Mouse (Mus musculus) kidney, embryonic 15.5 days (tissue): ENCODE results near the gene Phlpp1. TPM values are rescaled to one million over a fixed set of nuclear protein-coding genes. Genes with fewer than 3 reads are reported as not detected.

Experiments
- ATAC-seq: fragments of 200-750 bp; cut with Nextera tagmentation; replicated peaks from 2 replicates; pipeline ENCODE4 v1.8.0; 2017; ENCODE audit warnings: moderate TSS enrichment; ENCODE audit not compliant: low FRiP score
- H3K27ac ChIP-seq: fragments of 300-500 bp; sonication (generic); 2 replicates; pipeline ENCODE4 v1.5.1; 2015; ENCODE audit warnings: mild to moderate bottlenecking, inconsistent platforms
- H3K27me3 ChIP-seq: fragments of 300-500 bp; sonication (generic); 2 replicates; pipeline ENCODE4 v1.6.1; 2015; ENCODE audit warnings: inconsistent platforms
- H3K36me3 ChIP-seq: fragments of 300-500 bp; sonication (generic); 2 replicates; pipeline ENCODE4 v1.6.1; 2015; ENCODE audit warnings: inconsistent platforms
- H3K4me1 ChIP-seq: fragments of 300-500 bp; sonication (generic); 2 replicates; pipeline ENCODE4 v1.6.1; 2015; ENCODE audit warnings: inconsistent platforms
- H3K4me2 ChIP-seq: fragments of 300-500 bp; sonication (generic); 2 replicates; pipeline ENCODE4 v1.6.1; 2015; ENCODE audit warnings: moderate library complexity, mild to moderate bottlenecking, inconsistent platforms
- H3K4me3 ChIP-seq: fragments of 300-500 bp; sonication (generic); replicated peaks from 2 replicates; pipeline ENCODE4 v1.5.1; 2015; ENCODE audit warnings: mild to moderate bottlenecking, inconsistent platforms
- H3K9ac ChIP-seq: fragments of 300-500 bp; sonication (generic); 2 replicates; pipeline ENCODE4 v1.6.1; 2015; ENCODE audit warnings: mild to moderate bottlenecking, inconsistent platforms
- H3K9me3 ChIP-seq: fragments of 300-500 bp; sonication (generic); replicated peaks from 2 replicates; pipeline ENCODE4 v1.6.1; 2016; ENCODE audit warnings: inconsistent platforms
- WGBS: fragments of 180-500 bp; shearing (Covaris S2); methylation state at CpG from one replicate; pipeline ENCODE4 v1.1.7; 2015; ENCODE audit warnings: mixed read lengths; 5-methylcytosine and 5-hydroxymethylcytosine counted together
- polyA plus RNA-seq: library from polyadenylated mRNA; unstranded; fragments of >200 nt; fragmentation: Nextera tagmentation; extraction: Ambion mirVana; gene quantifications from 2 replicates; pipeline ENCODE4 v1.2.1, GENCODE M21; 2015

Gene Phlpp1
- polyA plus RNA-seq, 1 experiment from 2014 or later = 3.5 TPM

DNA sequence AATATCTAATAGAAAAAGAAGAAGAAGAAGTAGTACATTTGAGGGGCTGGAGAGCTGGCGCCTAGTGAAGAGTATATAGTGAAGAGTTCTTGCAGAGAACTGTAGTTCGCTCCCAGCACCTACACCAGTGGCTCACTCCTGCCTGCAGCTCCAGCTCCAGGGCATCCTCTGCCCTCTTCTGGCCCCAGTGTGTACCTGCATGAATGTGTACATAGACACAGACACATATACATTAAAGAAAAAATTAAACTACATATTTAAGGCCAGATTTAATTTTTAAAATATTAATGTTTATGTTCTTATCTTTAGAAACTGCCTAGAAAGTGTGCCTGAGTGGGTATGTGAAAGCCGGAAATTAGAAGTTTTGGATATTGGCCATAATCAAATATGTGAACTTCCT, 175.2 kb downstream of the Phlpp1 start:
- Histone ChIP-seq H3K36me3 (peaks cover 33% of the 10 kb centered on the region; the same call in 1 of the 2 replicates), H3K27ac (no peak overlapping the region), H3K9me3 (no peaks in the 10 kb centered on the region), H3K4me2 (no peak overlapping the region), H3K4me3 (no peak overlapping the region), H3K27me3 (no peaks in the 10 kb centered on the region), H3K4me1 (no peaks in the 10 kb centered on the region), H3K9ac (no peak overlapping the region)
- WGBS = 91% methylated on average over 3 of the region's 3 CpGs
- ATAC-seq = no peak

DNA sequence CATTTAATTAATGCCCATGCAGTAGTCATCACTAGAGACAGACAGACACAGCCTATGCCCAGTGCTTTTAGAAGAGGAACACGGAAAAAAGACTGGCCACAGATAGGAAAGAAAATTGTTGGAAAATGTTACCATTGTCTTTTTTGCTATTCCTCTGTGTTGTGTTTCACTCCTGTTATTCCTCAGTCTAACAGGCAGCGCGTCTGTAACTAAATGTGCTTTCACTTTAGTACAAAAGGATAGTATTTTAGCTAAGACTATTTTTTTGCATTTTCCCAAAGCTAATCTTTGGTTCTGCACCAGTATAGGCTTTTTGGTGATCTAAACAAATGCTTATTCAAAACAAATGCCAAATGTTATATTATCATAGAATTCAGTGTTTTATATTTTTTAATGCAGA, 177.6 kb downstream of the Phlpp1 start:
- 93% methylated on average over 3 of the region's 3 CpGs for WGBS
- Histone ChIP-seq H3K4me1 (no peaks in the 10 kb centered on the region), H3K9me3 (no peaks in the 10 kb centered on the region), H3K4me2 (no peak overlapping the region), H3K36me3 (peaks cover 21% of the 10 kb centered on the region; the same call in 1 of the 2 replicates), H3K27me3 (no peaks in the 10 kb centered on the region), H3K27ac (no peak overlapping the region), H3K9ac (no peak overlapping the region), H3K4me3 (no peak overlapping the region)
- no peak for ATAC-seq

DNA sequence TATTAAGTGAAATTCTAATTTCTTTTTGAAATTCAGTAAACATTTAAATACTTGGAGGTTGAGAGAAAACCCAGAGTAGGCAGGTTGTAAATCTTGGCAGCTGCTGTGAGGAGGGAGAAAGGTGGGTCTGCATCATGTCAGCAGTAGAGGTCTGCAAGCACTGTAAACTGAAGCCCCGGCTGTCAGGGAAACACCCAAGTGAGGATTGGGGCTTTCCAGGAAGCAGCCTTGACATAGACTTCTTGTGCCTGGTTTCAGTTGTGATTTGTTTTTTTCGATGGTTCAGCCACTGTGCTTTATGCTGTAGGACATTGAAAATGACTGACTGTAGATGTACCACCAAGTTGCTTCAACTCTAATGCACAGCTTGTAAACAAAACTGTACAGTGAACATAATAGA, 180.0 kb downstream of the Phlpp1 start:
- no peak overlapping the region for H3K4me2 ChIP-seq
- H3K36me3 ChIP-seq = peaks cover 11% of the 10 kb centered on the region; the same call in 1 of the 2 replicates
- ATAC-seq = no peak
- H3K27me3 ChIP-seq = no peaks in the 10 kb centered on the region
- no peak overlapping the region for H3K9ac ChIP-seq
- no peaks in the 10 kb centered on the region for H3K9me3 ChIP-seq
- H3K4me1 ChIP-seq = no peaks in the 10 kb centered on the region
- no peak overlapping the region for H3K27ac ChIP-seq
- H3K4me3 ChIP-seq = no peak overlapping the region
- WGBS = 50% methylated on average over 2 of the region's 2 CpGs

DNA sequence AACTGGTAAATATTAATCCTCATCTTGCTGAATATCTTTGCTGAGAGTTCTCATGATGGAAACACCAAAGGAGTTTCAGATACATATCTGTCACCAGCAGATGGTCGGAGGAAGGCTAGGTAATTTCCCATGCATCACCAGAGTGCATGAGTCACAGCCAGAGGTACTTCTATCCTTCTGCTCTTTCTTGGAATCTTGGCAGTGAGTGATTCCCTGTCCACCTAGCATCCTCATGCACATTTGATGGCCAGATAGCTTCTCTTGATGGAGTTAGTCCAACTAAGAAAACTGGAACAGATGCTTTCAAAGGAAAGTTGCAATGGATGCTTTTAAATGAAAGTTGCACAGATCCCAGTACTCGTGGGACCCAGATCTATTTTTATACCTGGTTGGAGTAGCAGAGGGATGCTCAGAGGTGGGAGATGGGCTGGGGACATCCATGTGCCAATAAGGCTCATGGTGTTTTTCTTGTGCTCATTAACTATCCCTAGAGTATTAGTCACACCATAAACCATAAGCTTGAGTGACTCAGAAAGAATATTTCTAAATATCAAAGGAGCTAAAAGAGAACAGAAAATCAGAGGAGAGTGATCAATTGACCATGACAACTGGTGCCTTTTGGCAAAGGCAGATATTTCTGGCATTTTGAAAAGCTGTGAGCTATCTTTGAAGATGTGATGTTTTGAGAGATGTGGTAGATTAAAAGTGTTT, 181.4 kb downstream of the Phlpp1 start:
- 94% methylated on average over 2 of the region's 2 CpGs for WGBS
- Histone ChIP-seq H3K4me1 (no peaks in the 10 kb centered on the region), H3K4me2 (no peak overlapping the region), H3K4me3 (no peak overlapping the region), H3K9me3 (no peaks in the 10 kb centered on the region), H3K9ac (no peak overlapping the region), H3K27me3 (no peaks in the 10 kb centered on the region), H3K27ac (no peak overlapping the region), H3K36me3 (peaks cover 5% of the 10 kb centered on the region; the same call in 1 of the 2 replicates)
- no peak for ATAC-seq

DNA sequence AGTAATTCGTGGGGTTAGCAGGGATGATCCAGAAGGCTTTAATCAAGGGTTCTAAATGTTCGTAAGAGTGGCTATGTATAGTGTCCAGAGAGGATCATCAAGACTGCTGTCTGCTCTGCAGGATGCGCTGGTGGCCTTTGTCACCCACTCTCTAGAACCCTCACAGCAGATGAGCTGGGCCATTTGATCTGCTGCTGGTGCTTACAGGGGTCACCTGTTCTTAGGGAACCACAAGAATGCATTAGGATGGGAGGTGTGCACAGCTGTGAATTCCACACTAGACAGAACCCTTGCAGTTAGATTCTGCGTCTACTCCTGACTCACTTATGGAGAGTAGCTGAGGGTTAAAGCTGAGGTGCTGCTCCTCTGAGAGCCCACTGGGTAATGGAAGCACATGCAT, 182.4 kb downstream of the Phlpp1 start:
- H3K27ac ChIP-seq = no peak overlapping the region
- H3K27me3 ChIP-seq = no peaks in the 10 kb centered on the region
- H3K36me3 ChIP-seq = peaks cover 7% of the 10 kb centered on the region; the same call in 1 of the 2 replicates
- H3K9ac ChIP-seq = no peak overlapping the region
- no peaks in the 10 kb centered on the region for H3K9me3 ChIP-seq
- no peak overlapping the region for H3K4me2 ChIP-seq
- no peak for ATAC-seq
- H3K4me3 ChIP-seq = no peak overlapping the region
- no peaks in the 10 kb centered on the region for H3K4me1 ChIP-seq
- WGBS = 90% methylated on average over 4 of the region's 4 CpGs

DNA sequence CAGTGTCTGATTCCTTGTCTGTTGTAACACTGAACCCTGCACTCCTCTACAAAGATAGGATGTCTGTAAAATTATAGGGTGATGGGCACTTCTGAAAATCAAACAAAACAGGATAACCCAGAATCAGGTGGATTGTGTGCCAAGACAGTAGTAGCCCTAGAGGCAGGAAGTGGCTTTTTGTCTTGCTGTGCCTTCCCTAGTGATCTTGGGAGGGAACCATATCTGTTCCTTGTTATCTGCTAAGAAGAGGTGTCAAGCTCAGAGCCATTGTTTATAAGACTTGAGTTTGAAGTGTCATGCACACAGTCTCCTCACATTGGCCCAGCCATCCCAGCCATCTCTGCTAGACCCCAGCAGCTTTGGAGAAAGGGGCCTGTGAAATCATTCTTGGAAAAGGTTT, 187.9 kb downstream of the Phlpp1 start:
- no peak for ATAC-seq
- Histone ChIP-seq H3K4me2 (no peak overlapping the region), H3K4me3 (no peak overlapping the region), H3K9me3 (no peaks in the 10 kb centered on the region), H3K27ac (no peak overlapping the region), H3K27me3 (no peaks in the 10 kb centered on the region), H3K4me1 (no peaks in the 10 kb centered on the region), H3K36me3 (peaks cover 4% of the 10 kb centered on the region; the same call in 1 of the 2 replicates), H3K9ac (no peak overlapping the region)

DNA sequence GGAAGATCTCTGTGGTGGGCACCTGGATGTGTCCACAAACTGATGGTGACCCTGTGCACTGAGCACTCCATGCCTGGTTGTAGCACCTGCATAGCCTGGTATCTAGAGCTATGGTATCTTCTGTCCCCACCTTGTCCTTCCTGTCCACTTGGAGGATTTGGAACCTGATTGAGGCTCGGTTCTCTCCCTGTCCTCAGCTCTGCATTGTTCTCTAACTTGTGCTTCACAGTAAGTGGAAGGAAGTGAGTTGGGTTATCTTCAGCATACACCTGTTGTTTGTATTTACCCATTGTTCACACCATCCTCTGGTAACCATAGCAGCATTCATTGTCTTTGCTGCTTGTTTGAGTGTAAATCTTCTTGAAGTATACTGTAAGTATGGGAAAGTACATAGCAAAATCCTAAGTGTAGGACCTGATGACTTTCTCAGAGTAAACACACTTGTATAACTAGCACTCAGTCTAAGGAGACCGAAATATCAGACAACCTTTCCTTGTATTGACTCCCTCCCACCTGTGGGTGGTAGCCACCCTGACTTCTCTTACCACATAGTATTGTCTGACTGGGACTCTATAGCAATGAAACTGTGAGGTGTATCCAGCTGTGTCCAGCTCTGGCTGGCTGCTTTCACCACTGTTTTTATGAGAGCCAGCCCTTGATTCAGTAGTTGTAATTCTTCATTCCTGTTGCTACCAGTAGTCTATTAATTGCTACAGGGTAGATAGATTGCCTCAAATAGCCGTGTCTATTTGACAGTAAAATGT, 191.5 kb downstream of the Phlpp1 start:
- no peaks in the 10 kb centered on the region for H3K9me3 ChIP-seq
- no peak overlapping the region for H3K4me2 ChIP-seq
- H3K36me3 ChIP-seq = peaks cover 5% of the 10 kb centered on the region; the same call in 1 of the 2 replicates
- H3K27me3 ChIP-seq = no peaks in the 10 kb centered on the region
- H3K27ac ChIP-seq = no peak overlapping the region
- no peaks in the 10 kb centered on the region for H3K4me1 ChIP-seq
- WGBS = 64% methylated on average over 3 of the region's 3 CpGs
- H3K4me3 ChIP-seq = no peak overlapping the region
- 0 out of 2 replicates have a peak, but pooled peaks have one; percentile 46 for ATAC-seq
- H3K9ac ChIP-seq = no peak overlapping the region

DNA sequence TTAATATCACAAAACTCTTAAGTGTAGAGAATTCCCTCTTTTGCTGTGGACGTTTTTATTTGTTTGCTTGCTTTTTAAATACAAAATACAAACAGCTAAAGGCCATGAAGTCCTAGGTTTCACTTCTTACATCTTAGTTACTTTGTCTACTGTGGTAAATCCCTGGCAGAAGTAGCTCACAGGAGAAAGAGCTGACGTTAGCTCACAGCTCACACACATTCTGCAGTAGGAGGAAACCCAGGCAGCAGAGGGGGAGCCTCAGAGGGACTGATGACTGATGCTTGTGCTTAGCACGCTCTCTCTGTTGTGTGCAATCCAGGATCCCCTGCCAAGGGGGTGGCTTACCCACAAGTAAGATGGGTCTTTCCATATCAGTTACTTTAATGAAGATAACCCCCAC, 197.8 kb downstream of the Phlpp1 start:
- H3K9me3 ChIP-seq = no peaks in the 10 kb centered on the region
- H3K27ac ChIP-seq = no peak overlapping the region
- H3K4me3 ChIP-seq = no peak overlapping the region
- 78% methylated on average over 3 of the region's 3 CpGs for whole genome bisulfite sequencing
- no peaks in the 10 kb centered on the region for H3K27me3 ChIP-seq
- H3K9ac ChIP-seq = no peak overlapping the region
- H3K4me2 ChIP-seq = no peak overlapping the region
- ATAC-seq = no peak
- H3K4me1 ChIP-seq = no peaks in the 10 kb centered on the region
- H3K36me3 ChIP-seq = peaks cover 14% of the 10 kb centered on the region; the same call in 1 of the 2 replicates

DNA sequence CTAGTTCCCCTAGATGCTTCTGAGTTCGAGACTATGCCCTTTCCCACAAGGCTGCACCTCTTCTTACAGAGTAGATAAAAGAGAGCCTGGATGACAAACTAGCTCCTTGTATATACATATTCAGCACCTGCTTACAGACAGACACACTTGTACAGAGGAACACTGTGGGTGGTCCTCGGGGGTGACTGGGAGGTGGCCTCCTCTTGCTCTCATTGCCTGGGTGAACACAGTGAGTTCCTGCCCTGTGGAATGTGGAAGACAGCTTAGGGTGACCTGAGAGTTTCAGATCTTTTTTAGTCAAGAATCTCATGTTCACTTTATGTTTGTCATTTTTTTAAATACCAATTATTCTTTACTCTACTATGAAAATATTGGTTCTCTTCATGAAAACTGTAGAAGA, 200.9 kb downstream of the Phlpp1 start:
- H3K4me1 ChIP-seq = no peaks in the 10 kb centered on the region
- ATAC-seq = no peak
- H3K27me3 ChIP-seq = no peaks in the 10 kb centered on the region
- 84% methylated on average over 2 of the region's 2 CpGs for WGBS
- no peak overlapping the region for H3K27ac ChIP-seq
- H3K9ac ChIP-seq = no peak overlapping the region
- 0 out of 2 replicates have a peak, but pooled peaks cover 10% of the 10 kb centered on the region for H3K36me3 ChIP-seq
- no peak overlapping the region for H3K4me2 ChIP-seq
- no peak overlapping the region for H3K4me3 ChIP-seq
- H3K9me3 ChIP-seq = no peaks in the 10 kb centered on the region

DNA sequence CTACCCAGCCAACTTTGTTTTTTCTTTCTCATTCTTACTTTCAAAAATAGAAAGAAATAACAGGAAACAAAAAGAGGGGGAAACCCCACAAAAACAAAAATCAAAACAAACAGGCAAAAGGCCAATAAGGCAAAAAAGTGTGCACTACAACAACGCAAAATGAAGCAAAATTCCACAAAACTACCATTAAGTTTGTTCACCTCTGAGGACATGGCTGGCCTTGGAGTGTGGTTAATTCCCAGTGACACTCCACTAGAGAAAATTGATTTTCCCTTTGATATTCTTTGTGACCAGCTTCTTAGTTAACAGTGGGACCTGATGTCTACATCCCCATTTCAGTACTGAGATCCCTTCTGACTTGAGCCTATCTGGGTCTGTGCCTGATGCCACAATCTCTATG, 202.1 kb downstream of the Phlpp1 start:
- Histone ChIP-seq H3K27ac (no peak overlapping the region), H3K36me3 (0 out of 2 replicates have a peak, but pooled peaks cover 8% of the 10 kb centered on the region), H3K4me2 (no peak overlapping the region), H3K27me3 (no peaks in the 10 kb centered on the region), H3K9me3 (no peaks in the 10 kb centered on the region), H3K4me3 (no peak overlapping the region), H3K9ac (no peak overlapping the region), H3K4me1 (no peaks in the 10 kb centered on the region)
- ATAC-seq = no peak
- 97% methylated on average over 1 of the region's 1 CpGs for WGBS

DNA sequence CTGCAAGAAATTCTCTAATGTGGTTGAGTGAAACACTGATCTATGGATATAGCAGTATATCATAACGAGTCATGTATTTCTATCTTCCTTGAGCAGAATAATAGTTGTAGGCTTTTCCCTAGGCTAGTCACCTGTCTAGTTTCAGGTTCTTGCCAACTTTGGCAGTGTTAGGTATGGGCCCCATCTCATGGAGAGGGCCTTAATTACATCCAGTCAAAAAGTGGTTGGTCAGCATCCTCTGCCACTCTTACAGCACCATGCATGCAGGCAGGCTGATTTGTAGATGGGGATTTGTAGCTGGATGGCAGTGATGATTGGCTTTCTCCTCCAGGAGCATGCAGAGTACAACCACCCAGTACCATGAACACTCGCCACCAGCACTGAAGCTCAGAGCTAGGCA, 202.7 kb downstream of the Phlpp1 start:
- no peaks in the 10 kb centered on the region for H3K4me1 ChIP-seq
- 0 out of 2 replicates have a peak, but pooled peaks cover 4% of the 10 kb centered on the region for H3K36me3 ChIP-seq
- 92% methylated on average over 2 of the region's 2 CpGs for WGBS

DNA sequence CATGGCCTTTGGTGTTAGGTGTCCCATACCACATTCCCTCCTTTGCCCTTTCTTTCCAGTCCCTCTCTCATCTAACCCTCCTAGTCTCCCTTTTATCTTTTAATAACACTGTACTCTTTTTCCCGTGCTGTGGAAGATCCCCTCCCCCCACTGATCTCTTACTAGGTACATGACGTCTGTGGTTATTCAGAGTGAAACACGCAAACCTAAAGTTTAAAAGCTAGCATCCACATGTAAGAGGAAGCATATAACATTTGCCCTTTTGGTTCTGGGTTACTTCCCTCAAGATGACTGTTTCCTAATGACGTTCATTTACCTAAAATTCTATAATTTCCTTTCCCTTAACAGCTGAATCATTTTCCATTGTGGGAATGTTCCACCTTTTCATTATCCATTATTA, 203.4 kb downstream of the Phlpp1 start:
- 89% methylated on average over 4 of the region's 4 CpGs for WGBS
- Histone ChIP-seq H3K4me1 (no peaks in the 10 kb centered on the region), H3K9ac (no peak overlapping the region), H3K36me3 (no peaks in the 10 kb centered on the region), H3K4me3 (no peak overlapping the region), H3K9me3 (no peaks in the 10 kb centered on the region), H3K27me3 (no peaks in the 10 kb centered on the region), H3K4me2 (no peak overlapping the region), H3K27ac (no peak overlapping the region)
- no peak for ATAC-seq

More for the DNA sequence above, 202.7 kb downstream of the Phlpp1 start:
- no peak overlapping the region for H3K9ac ChIP-seq
- no peaks in the 10 kb centered on the region for H3K9me3 ChIP-seq
- no peak overlapping the region for H3K4me3 ChIP-seq
- H3K4me2 ChIP-seq = no peak overlapping the region
- ATAC-seq = no peak
- no peak overlapping the region for H3K27ac ChIP-seq
- H3K27me3 ChIP-seq = no peaks in the 10 kb centered on the region
